Mouse (Mus musculus): ENCODE results near the gene Gm47996. TPM values are rescaled to one million over a fixed set of nuclear protein-coding genes. Genes with fewer than 3 reads are reported as not detected.

Gm47996 gene
- polyA plus RNA-seq, 1 experiment from 2014 or later = 0.34 TPM

DNA sequence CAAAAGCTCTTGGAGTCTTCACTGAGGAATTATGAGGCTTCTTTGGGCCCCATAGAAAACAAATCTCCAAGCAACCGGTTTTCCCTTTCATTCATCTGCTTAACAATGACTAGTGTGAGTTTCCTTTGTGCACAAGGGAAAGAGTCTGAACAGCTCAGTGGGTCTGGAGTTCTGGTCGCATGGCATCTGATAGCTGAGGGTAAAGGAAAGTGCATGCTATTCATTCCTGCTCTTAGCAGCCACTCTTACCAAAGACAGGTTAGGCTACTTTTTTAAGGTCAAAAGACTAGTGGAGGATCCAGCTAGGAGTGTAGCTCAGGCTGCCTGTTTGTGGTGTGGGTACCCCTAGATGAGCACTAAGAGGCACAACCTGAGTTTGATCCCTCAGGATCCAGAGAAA lies 25.6 kb downstream of the Gm47996 start:
- Histone ChIP-seq H3K36me3 (no peaks in the 10 kb centered on the region), H3K9ac (replicated peaks) (no peak overlapping the region)
- ATAC-seq (ENCODE audit: low FRiP score, low read depth) = no peak

DNA sequence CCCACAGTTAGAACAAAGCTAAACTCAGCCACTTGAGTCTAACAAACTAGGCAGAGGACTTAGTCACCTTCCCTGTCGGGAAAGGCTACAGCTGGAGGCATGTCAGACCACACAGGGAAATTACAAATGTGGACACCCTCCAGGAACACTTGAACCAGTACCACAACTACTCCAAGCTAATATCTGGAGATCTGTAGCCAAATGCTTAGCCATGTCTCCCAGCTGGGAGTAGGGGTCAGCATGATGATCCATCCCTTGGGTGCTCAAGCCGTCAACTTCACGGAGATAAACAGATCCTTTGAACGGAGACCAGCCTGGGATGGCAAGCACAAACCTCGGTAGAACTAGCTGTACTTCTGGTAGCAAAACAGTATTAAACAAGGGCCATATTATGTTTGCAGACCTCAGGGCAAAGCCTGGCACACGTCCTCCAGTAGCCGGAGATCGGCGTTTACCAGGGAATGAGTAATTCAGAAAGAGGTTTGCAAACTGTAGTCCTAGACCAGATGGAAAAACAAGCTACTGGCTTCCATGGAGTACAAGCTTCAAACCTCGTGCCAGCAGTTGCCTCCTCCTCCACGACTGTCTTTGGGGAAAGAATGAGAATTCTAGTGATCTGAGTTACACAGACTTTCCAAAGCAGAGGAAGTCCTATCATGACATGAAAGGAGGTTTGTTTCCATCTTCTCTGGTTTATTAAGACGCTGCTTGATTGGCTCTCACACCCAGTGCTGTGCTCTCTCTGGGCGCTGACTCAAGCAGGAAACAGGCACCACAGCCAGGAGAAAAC lies 26.4 kb downstream of the Gm47996 start:
- ATAC-seq (ENCODE audit: low FRiP score, low read depth) = no peak
- Histone ChIP-seq H3K4me3 (no peak overlapping the region), H3K4me1 (peaks cover 13% of the 10 kb centered on the region), H3K27ac (replicated peaks) (no peak overlapping the region), H3K9ac (replicated peaks) (no peak overlapping the region), H3K4me2 (replicated peaks) (no peak overlapping the region), H3K27me3 (no peaks in the 10 kb centered on the region), H3K9me3 (no peaks in the 10 kb centered on the region), H3K36me3 (no peaks in the 10 kb centered on the region)
- WGBS = 80% methylated on average over 13 of the region's 13 CpGs

More for the DNA sequence above, 25.6 kb downstream of the Gm47996 start:
- WGBS = 7% methylated on average over 2 of the region's 2 CpGs
- no peaks in the 10 kb centered on the region for H3K9me3 ChIP-seq
- no peak overlapping the region for H3K4me2 ChIP-seq (replicated peaks)
- H3K4me1 ChIP-seq = peaks cover 13% of the 10 kb centered on the region
- H3K4me3 ChIP-seq = no peak overlapping the region
- H3K27ac ChIP-seq (replicated peaks) = no peak overlapping the region
- no peaks in the 10 kb centered on the region for H3K27me3 ChIP-seq

DNA sequence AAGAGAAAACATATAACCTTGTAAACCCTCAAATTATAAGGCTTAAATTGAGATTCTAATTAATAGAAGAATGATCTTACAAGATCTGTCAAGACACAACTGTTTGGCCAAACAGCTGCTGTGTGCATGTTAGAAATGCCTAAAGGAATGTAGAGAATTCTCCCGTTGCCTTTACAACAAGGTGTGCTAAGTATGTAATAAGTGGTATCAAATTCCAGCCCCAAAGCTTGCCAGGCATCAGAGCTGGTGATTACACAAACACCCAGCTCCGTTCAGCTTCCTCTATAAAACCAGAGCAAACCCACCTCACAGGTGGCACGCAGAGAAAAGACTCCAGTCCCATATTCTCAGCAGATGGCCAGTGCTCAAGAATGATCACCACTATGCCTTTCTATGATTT lies 27.8 kb downstream of the Gm47996 start:
- Histone ChIP-seq H3K36me3 (no peaks in the 10 kb centered on the region), H3K27ac (replicated peaks) (no peak overlapping the region), H3K9me3 (no peaks in the 10 kb centered on the region), H3K4me3 (no peak overlapping the region), H3K9ac (replicated peaks) (no peak overlapping the region), H3K4me1 (peaks cover 13% of the 10 kb centered on the region), H3K27me3 (no peaks in the 10 kb centered on the region), H3K4me2 (replicated peaks) (no peak overlapping the region)
- no peak for ATAC-seq (ENCODE audit: low FRiP score, low read depth)
- 91% methylated on average over 3 of the region's 3 CpGs for WGBS

- H3K27me3 ChIP-seq = no peaks in the 10 kb centered on the region
- no peak overlapping the region for H3K9ac ChIP-seq (replicated peaks)
- H3K9me3 ChIP-seq = no peaks in the 10 kb centered on the region
- no peak overlapping the region for H3K27ac ChIP-seq (replicated peaks)
- WGBS = 86% methylated on average over 4 of the region's 4 CpGs
- no peak overlapping the region for H3K4me2 ChIP-seq (replicated peaks)
- ATAC-seq (ENCODE audit: low FRiP score, low read depth) = no peak
- no peaks in the 10 kb centered on the region for H3K36me3 ChIP-seq
- H3K4me1 ChIP-seq = no peaks in the 10 kb centered on the region
- no peak overlapping the region for H3K4me3 ChIP-seq
Measured at GRCm38 (mm10) chr1:151243332-151243731, 33.4 kb downstream of the Gm47996 start.

GRCm38 (mm10) chr1:151244013-151244412 lies 34.1 kb downstream of the Gm47996 start:
- no peaks in the 10 kb centered on the region for H3K4me1 ChIP-seq
- WGBS = 87% methylated on average over 5 of the region's 5 CpGs
- no peak overlapping the region for H3K4me3 ChIP-seq
- no peak overlapping the region for H3K27ac ChIP-seq (replicated peaks)
- H3K27me3 ChIP-seq = no peaks in the 10 kb centered on the region
- H3K4me2 ChIP-seq (replicated peaks) = no peak overlapping the region
- no peak for ATAC-seq (ENCODE audit: low FRiP score, low read depth)
- H3K9ac ChIP-seq (replicated peaks) = no peak overlapping the region
- H3K36me3 ChIP-seq = no peaks in the 10 kb centered on the region
- H3K9me3 ChIP-seq = no peaks in the 10 kb centered on the region

- 96% methylated on average over 4 of the region's 4 CpGs for WGBS
- no peak overlapping the region for H3K4me2 ChIP-seq (replicated peaks)
- no peaks in the 10 kb centered on the region for H3K27me3 ChIP-seq
- no peak for ATAC-seq (ENCODE audit: low FRiP score, low read depth)
- H3K9ac ChIP-seq (replicated peaks) = no peak overlapping the region
- no peak overlapping the region for H3K27ac ChIP-seq (replicated peaks)
- no peaks in the 10 kb centered on the region for H3K4me1 ChIP-seq
- H3K4me3 ChIP-seq = no peak overlapping the region
- H3K36me3 ChIP-seq = no peaks in the 10 kb centered on the region
- H3K9me3 ChIP-seq = no peaks in the 10 kb centered on the region
Measured at GRCm38 (mm10) chr1:151244761-151245160, 34.8 kb downstream of the Gm47996 start.

DNA sequence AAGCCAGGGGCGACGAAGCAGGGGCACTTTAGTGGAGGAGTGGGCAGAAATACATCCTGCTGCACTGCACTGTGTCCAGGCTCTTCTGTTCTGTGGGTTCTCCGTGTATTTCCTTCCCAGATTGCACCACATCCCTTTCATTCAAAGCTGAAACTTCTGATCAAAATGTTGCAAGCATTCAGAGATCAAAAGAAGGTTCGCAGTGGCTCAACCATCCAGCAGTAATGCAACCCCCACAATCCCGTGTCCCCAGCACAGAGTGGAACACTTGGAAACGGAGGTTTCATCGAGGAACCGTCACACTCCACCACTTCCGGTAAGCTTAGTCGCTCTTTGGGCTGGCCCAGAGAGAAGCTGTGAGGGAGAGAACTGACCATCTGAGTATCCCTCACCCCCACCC lies 35.2 kb downstream of the Gm47996 start:
- no peak for ATAC-seq (ENCODE audit: low FRiP score, low read depth)
- Histone ChIP-seq H3K27ac (replicated peaks) (no peak overlapping the region), H3K4me2 (replicated peaks) (no peak overlapping the region), H3K4me3 (no peak overlapping the region), H3K27me3 (no peaks in the 10 kb centered on the region), H3K36me3 (no peaks in the 10 kb centered on the region), H3K4me1 (no peaks in the 10 kb centered on the region), H3K9ac (replicated peaks) (no peak overlapping the region), H3K9me3 (no peaks in the 10 kb centered on the region)
- WGBS = 87% methylated on average over 10 of the region's 10 CpGs

DNA sequence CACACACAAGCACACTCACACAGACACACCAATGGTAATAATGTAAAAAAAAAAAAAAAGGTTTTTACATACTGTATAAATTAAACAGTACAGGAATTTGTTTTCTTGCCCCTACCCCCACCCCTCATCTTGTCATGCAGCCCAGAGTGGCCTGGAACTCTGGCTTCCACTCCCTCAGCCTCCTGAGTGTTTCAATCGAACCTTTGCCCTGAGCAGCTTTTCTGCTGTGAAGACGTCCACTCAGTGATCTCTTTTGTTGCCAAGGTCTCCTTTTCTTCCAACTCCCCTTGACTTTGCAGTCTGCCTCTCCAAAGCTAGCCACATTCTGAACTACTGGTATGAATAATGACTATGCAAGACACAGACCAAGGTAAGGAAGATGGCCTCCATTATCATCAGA lies 35.9 kb downstream of the Gm47996 start:
- Histone ChIP-seq H3K27ac (replicated peaks) (no peak overlapping the region), H3K4me1 (no peaks in the 10 kb centered on the region), H3K27me3 (no peaks in the 10 kb centered on the region), H3K4me2 (replicated peaks) (no peak overlapping the region), H3K36me3 (no peaks in the 10 kb centered on the region), H3K4me3 (no peak overlapping the region), H3K9me3 (no peaks in the 10 kb centered on the region), H3K9ac (replicated peaks) (no peak overlapping the region)
- ATAC-seq (ENCODE audit: low FRiP score, low read depth) = 0 out of 2 replicates have a peak, but pooled peaks have one; percentile 34
- WGBS = 69% methylated on average over 2 of the region's 2 CpGs

DNA sequence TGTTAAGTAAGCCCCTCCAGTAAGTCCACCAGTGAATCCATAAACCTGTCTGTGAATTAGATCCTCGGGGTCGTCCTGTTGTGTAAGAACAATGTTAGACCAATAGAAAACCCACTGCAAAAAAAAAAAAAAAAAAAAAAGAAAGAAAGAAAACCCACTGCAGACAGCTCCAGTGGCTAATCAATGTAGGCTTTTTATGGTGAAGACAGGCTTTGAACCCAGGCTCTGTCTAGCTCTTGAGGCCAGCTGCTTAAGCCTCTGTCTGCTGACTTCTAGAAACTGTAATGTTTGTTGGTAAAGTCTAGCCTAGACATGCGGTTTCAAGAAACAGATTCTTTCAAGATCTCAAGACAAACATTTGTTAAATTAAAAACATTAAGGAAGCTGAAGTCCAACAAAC lies 40.2 kb downstream of the Gm47996 start:
- Histone ChIP-seq H3K9ac (replicated peaks) (no peak overlapping the region), H3K27ac (replicated peaks) (no peak overlapping the region), H3K4me2 (replicated peaks) (no peak overlapping the region), H3K4me1 (0 out of 2 replicates have a peak, but pooled peaks cover 3% of the 10 kb centered on the region), H3K4me3 (no peak overlapping the region), H3K9me3 (no peaks in the 10 kb centered on the region), H3K36me3 (no peaks in the 10 kb centered on the region), H3K27me3 (no peaks in the 10 kb centered on the region)
- WGBS = 85% methylated on average over 3 of the region's 3 CpGs
- ATAC-seq (ENCODE audit: low FRiP score, low read depth) = no peak

GRCm38 (mm10) chr1:151250529-151251193 lies 40.7 kb downstream of the Gm47996 start:
- Histone ChIP-seq H3K4me2 (replicated peaks) (no peak overlapping the region; the same call in 1 of the 2 replicates), H3K27ac (replicated peaks) (no peak overlapping the region)

DNA sequence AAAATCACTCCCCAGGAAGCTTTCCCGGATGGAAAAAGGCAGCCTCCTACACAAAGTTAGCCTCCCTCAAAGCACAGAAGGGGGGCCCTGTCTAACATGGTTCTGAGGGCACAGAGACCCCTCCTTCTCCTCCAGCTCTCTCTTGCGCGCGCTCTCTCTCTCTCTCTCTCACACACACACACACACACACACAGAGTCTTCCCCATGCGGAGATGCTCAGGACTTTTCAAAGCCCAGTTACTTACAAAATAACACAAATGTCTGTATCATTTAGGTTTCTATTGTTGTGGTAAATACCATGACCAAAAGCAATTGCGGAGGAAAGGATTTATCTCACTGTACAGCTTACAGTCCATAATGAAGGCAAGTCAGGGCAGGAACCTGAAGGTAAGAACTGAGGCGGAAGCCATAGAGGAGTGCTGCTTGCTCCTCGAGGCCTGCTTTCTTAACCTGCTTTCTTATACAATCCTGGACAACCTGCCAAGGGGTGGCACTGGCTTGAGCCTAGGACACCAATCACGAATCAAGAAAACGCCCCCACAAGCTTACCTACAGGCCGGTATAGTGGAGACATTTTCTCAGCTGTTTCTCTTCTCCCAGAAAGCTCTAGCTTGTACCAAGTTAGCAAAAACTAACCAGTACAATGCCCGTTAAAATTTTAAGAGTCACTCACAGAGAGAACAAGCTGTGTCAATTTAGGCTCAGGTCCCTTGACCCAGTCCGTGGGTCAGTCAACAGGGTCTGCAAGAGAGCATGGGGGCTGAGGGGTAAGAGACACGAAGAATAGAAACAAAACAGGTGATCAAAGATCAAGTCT lies 41.5 kb downstream of the Gm47996 start:
- no peak overlapping the region for H3K9ac ChIP-seq (replicated peaks)
- H3K27ac ChIP-seq (replicated peaks) = no peak overlapping the region
- H3K4me1 ChIP-seq = 0 out of 2 replicates have a peak, but pooled peaks cover 3% of the 10 kb centered on the region
- no peak overlapping the region for H3K4me3 ChIP-seq
- no peaks in the 10 kb centered on the region for H3K9me3 ChIP-seq
- peak; percentile 19; the same call in 1 of the 2 replicates for ATAC-seq (ENCODE audit: low FRiP score, low read depth)
- no peaks in the 10 kb centered on the region for H3K27me3 ChIP-seq
- WGBS = 88% methylated on average over 14 of the region's 14 CpGs
- H3K4me2 ChIP-seq (replicated peaks) = no peak overlapping the region
- no peaks in the 10 kb centered on the region for H3K36me3 ChIP-seq

More at GRCm38 (mm10) chr1:151250529-151251193, 40.7 kb downstream of the Gm47996 start:
- Histone ChIP-seq H3K9me3 (no peaks in the 10 kb centered on the region), H3K36me3 (no peaks in the 10 kb centered on the region), H3K27me3 (no peaks in the 10 kb centered on the region), H3K4me3 (no peak overlapping the region), H3K4me1 (0 out of 2 replicates have a peak, but pooled peaks cover 3% of the 10 kb centered on the region), H3K9ac (replicated peaks) (no peak overlapping the region)
- WGBS = 57% methylated on average over 18 of the region's 18 CpGs
- ATAC-seq (ENCODE audit: low FRiP score, low read depth) = peak; percentile 21; the same call in 1 of the 2 replicates

GRCm38 (mm10) chr1:151255422-151255821 lies 45.5 kb downstream of the Gm47996 start:
- Histone ChIP-seq H3K4me1 (peaks cover 9% of the 10 kb centered on the region; the same call in 1 of the 2 replicates), H3K9me3 (no peaks in the 10 kb centered on the region), H3K27ac (replicated peaks) (no peak overlapping the region), H3K27me3 (no peaks in the 10 kb centered on the region), H3K9ac (replicated peaks) (no peak overlapping the region), H3K4me3 (no peak overlapping the region), H3K4me2 (replicated peaks) (no peak overlapping the region), H3K36me3 (no peaks in the 10 kb centered on the region)
- no peak for ATAC-seq (ENCODE audit: low FRiP score, low read depth)
- 75% methylated on average over 5 of the region's 5 CpGs for WGBS

Data from midbrain, embryonic 12.5 days (tissue).